Mouse (Mus musculus) adrenal gland, postnatal 25 days (tissue): ENCODE data around the gene Commd1. TPM values are rescaled to one million over a fixed set of nuclear protein-coding genes. Genes with fewer than 3 reads are reported as not detected.

Experiments
- DNase-seq: peaks from one replicate; pipeline ENCODE4 v3.0.0; 2021; ENCODE audit warnings: mixed read lengths
- total RNA-seq: library from RNA; stranded (reverse); gene quantifications from 2 replicates; pipeline ENCODE4 v1.2.3, GENCODE M21; 2021

The Commd1 gene
- total RNA-seq, 1 experiment from 2014 or later, result 109 TPM

GRCm38 (mm10) chr11:22859301-22859632, 122.9 kb downstream of the Commd1 start:
- DNase-seq, result no peak

GRCm38 (mm10) chr11:22858441-22859300, 123.5 kb downstream of the Commd1 start:
- DNase-seq, result no peak

- peak; percentile 49 for DNase-seq
Measured at GRCm38 (mm10) chr11:22857705-22858440, 124.3 kb downstream of the Commd1 start.

- DNase-seq, result no peak
Measured at GRCm38 (mm10) chr11:22857106-22857704, 125.0 kb downstream of the Commd1 start.

GRCm38 (mm10) chr11:22856371-22856965, 125.7 kb downstream of the Commd1 start:
- DNase-seq, result no peak

- no peak for DNase-seq
Measured at GRCm38 (mm10) chr11:22854571-22854970, 127.6 kb downstream of the Commd1 start.

GRCm38 (mm10) chr11:22853477-22854157, 128.6 kb downstream of the Commd1 start:
- no peak for DNase-seq

- DNase-seq, result no peak
Measured at GRCm38 (mm10) chr11:22852510-22852909, 129.7 kb downstream of the Commd1 start.

GRCm38 (mm10) chr11:22851416-22851815, 130.8 kb downstream of the Commd1 start:
- no peak for DNase-seq

- no peak for DNase-seq
Measured at GRCm38 (mm10) chr11:22850077-22850476, 132.1 kb downstream of the Commd1 start.

- no peak for DNase-seq
Measured at GRCm38 (mm10) chr11:22848649-22849195, 133.5 kb downstream of the Commd1 start.

- no peak for DNase-seq
Measured at GRCm38 (mm10) chr11:22847732-22848648, 134.2 kb downstream of the Commd1 start.

- no peak for DNase-seq
Measured at GRCm38 (mm10) chr11:22846960-22847731, 135.0 kb downstream of the Commd1 start.

Other genes with a start within 250 kb of the Commd1 start
- gene B3gnt2, start 121.4 kb downstream of the Commd1 start, total RNA-seq, result 63.4 and 70.3 TPM in 2 replicates
- gene Zrsr1, start 10.4 kb downstream of the Commd1 start, total RNA-seq, result 30.7 and 31.0 TPM in 2 replicates
- gene Gm28048, start 292 bp downstream of the Commd1 start, total RNA-seq, result 52.3 and 54.2 TPM in 2 replicates
- 154 and 188 TPM in 2 replicates for gene Cct4, start 8.1 kb upstream of the Commd1 start, total RNA-seq
- gene Fam161a, start 25.1 kb upstream of the Commd1 start, total RNA-seq, result 18.6 and 22.4 TPM in 2 replicates